ENCODE assay signal across 8 mouse cellular contexts in the genomic region with DNA sequence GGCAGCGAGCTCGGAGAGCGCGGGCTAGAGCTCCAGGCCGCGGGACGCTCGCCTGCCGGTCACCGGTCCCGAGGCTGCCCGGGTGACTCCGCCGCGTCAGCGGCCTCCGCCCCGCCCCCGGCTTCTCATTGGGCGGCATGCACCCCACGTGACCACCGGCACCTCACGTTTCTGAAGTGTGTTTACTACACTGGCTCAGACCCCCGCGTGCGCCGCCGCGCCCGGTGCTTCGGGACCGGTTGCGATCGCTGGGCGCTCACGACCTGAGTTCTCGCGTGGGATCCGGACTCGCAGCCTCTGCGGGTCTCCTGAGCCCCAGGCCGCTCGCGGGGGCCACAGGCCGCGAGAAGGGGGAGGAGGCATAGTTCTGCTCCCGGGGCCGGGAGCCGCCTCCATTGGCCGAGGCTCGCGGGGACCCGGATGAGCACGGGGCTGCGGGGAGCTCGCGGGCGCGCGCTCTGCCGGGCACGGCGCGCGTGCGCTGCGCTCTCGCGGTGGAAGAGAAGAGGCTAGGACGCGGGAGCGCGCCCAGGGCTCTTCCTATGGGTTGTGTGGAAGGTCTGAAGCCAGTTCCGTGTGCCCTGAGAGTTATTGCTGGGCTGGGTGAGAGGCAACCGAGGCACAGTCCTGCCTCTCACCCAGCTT. TPM values are rescaled to one million over a fixed set of nuclear protein-coding genes. Genes with fewer than 3 reads are reported as not detected.
DNase-seq lines count a peak whose midpoint lies in the region; ATAC-seq lines count a peak whose summit lies in the region.

A gene (minus strand): TSS at position 101 of the 645 bp plus-strand sequence.

- H3K4me3 ChIP-seq in intestine, embryonic 14.5 days (ENCODE audit: low read depth, low read length) = peak within 1 kb of the TSS; percentile 85

- peak; percentile 99 for DNase-seq in adrenal gland, adult 2 months
- DNase-seq in embryo, embryonic 11 days = peak; percentile 98
- DNase-seq in gastrocnemius, postnatal 25 days = peak; percentile 96
- peak; percentile 99 for DNase-seq in intestine, embryonic 14.5 days (ENCODE audit: low spot score)
- peak; percentile 94 to 98 for DNase-seq in left cerebral cortex, postnatal 10 days (ENCODE audit: extremely low spot score in 1 of 2, low spot score in 2 of 2)
- DNase-seq in right cerebral cortex, postnatal 10 days (ENCODE audit: low spot score in 2 of 2) = peak; percentile 97 to 98
- DNase-seq in urinary bladder, postnatal 14 days (ENCODE audit: low spot score) = peak; percentile 97

- peaks cover 8% of the 10 kb centered on the region for H3K4me1 ChIP-seq in intestine, embryonic 14.5 days (replicated peaks; ENCODE audit: control insufficient read depth, insufficient read depth, low read length)

- H3K27me3 ChIP-seq in intestine, embryonic 14.5 days (replicated peaks; ENCODE audit: control insufficient read depth, insufficient read depth, low read length) = no peaks in the 10 kb centered on the region

- peak; percentile 96 for ATAC-seq in intestine, embryonic 14.5 days (replicated peaks; ENCODE audit: low FRiP score, low TSS enrichment, low read depth)
- peak; percentile 71 for ATAC-seq in megakaryocyte progenitor cell, adult 5-6 weeks (replicated peaks; ENCODE audit: poor library complexity)

- H3K9ac ChIP-seq in intestine, embryonic 14.5 days (ENCODE audit: low read length) = peak within 1 kb of the TSS; percentile 80

- H3K36me3 ChIP-seq in intestine, embryonic 14.5 days (ENCODE audit: control insufficient read depth, insufficient read depth, low read length) = no peaks in the 10 kb centered on the region

- H3K9me3 ChIP-seq in intestine, embryonic 14.5 days (ENCODE audit: control insufficient read depth, low read length) = no peaks in the 10 kb centered on the region

- H3K4me2 ChIP-seq in intestine, embryonic 14.5 days (ENCODE audit: low read length) = peak within 1 kb of the TSS; percentile 98

- peak within 1 kb of the TSS; percentile 90 for H3K27ac ChIP-seq in intestine, embryonic 14.5 days (ENCODE audit: low read depth)

- intact Hi-C loops in left cerebral cortex, postnatal 10 days (cut with DNase I) = no loop called here

- WGBS in intestine, embryonic 14.5 days = under 1% methylated on average over 68 of the region's 75 CpGs

RNA-seq across cellular contexts. Expression of the gene that starts here (rescaled TPM):
- 1 to 10 TPM; 7.7 to 9.1 TPM for total RNA-seq in adrenal gland, adult 2 months (2021)
- 3.9 and 5.8 TPM in 2 replicates for polyA plus RNA-seq in adrenal gland, adult 2 months (2012; rRNA removed)
- total RNA-seq in gastrocnemius, postnatal 25 days (2021) = 10 to 100 TPM in 1 of 2 experiments, 1 to 10 TPM in 1; 6.1 to 11.8 TPM
- polyA plus RNA-seq in intestine, embryonic 14.5 days (2014; fragmentation: Nextera tagmentation; extraction: Ambion mirVana) = 24.7 and 24.8 TPM in 2 replicates
- 10 to 100 TPM; 17.8 to 18.7 TPM for total RNA-seq in left cerebral cortex, postnatal 10 days (2021)
- 19.3 and 23.8 TPM in 2 replicates for total RNA-seq in megakaryocyte progenitor cell, adult 5-6 weeks (2015)
- 21.5 and 26.7 TPM in 2 replicates for total RNA-seq in megakaryocyte progenitor cell, adult 5-6 weeks (2017)

Comparison
In these comparisons a context has a peak if more than half of its experiments do, and no peak if none do; other contexts are left out.
1. Peak in every context shown above with its lines: DNase-seq, ATAC-seq, H3K4me3 ChIP-seq and H3K27ac ChIP-seq.